Mouse (Mus musculus) liver, postnatal 0 days (tissue): ENCODE measurements around the gene Naa15. TPM values are rescaled to one million over a fixed set of nuclear protein-coding genes. Genes with fewer than 3 reads are reported as not detected.

ENCODE experiments used
- ATAC-seq: fragments of 200-750 bp; cut with Nextera tagmentation; 2 replicates; pipeline ENCODE4 v1.8.0; 2017; ENCODE audit warnings: mild to moderate bottlenecking, moderate library complexity
- DNase-seq: peaks from one replicate; pipeline ENCODE4 v3.0.0-alpha.2; 2016
- H3K27ac ChIP-seq: fragments of 300-500 bp; sonication (generic); 2 replicates; pipeline ENCODE4 v1.5.1; 2014; ENCODE audit warnings: antibody characterized with exemption, moderate library complexity, mild to moderate bottlenecking, low read depth
- H3K27me3 ChIP-seq: fragments of 300-500 bp; sonication (generic); 2 replicates; pipeline ENCODE4 v1.6.1; 2014; ENCODE audit warnings: low read length, control low read depth, mixed read lengths; ENCODE audit not compliant: insufficient read depth
- H3K36me3 ChIP-seq: fragments of 300-500 bp; sonication (generic); replicated peaks from 2 replicates; pipeline ENCODE4 v1.6.1; 2014; ENCODE audit warnings: mild to moderate bottlenecking, control low read depth, low read length, moderate library complexity, mixed read lengths; ENCODE audit not compliant: insufficient read depth
- H3K4me1 ChIP-seq: fragments of 300-500 bp; sonication (generic); 2 replicates; pipeline ENCODE4 v1.6.1; 2014; ENCODE audit warnings: antibody characterized with exemption, mild to moderate bottlenecking, control low read depth; ENCODE audit not compliant: insufficient read depth
- H3K4me2 ChIP-seq: fragments of 300-500 bp; sonication (generic); 2 replicates; pipeline ENCODE4 v1.6.1; 2014; ENCODE audit warnings: low read depth, mild to moderate bottlenecking, low read length, moderate library complexity, mixed read lengths
- H3K4me3 ChIP-seq: fragments of 300-500 bp; sonication (generic); 2 replicates; pipeline ENCODE4 v1.5.1; 2014; ENCODE audit warnings: low read depth, low read length
- H3K9ac ChIP-seq: fragments of 300-500 bp; sonication (generic); replicated peaks from 2 replicates; pipeline ENCODE4 v1.6.1; 2014; ENCODE audit warnings: mild to moderate bottlenecking, moderate library complexity
- H3K9me3 ChIP-seq: fragments of 300-500 bp; sonication (generic); 2 replicates; pipeline ENCODE4 v1.6.1; 2016; ENCODE audit warnings: mild to moderate bottlenecking, control low read depth, low read length, mixed read lengths
- CTCF ChIP-seq: sonication (generic); IDR thresholded peaks from 2 replicates; pipeline ENCODE4 v1.5.1; 2016; ENCODE audit warnings: antibody characterized with exemption, low read depth
- EP300 ChIP-seq: IDR thresholded peaks from 2 replicates; pipeline ENCODE4 v1.6.1; 2016; ENCODE audit warnings: antibody characterized with exemption, low read depth, mild to moderate bottlenecking
- WGBS: fragments of 180-500 bp; shearing (Covaris S2); extraction: QIAGEN DNeasy Blood & Tissue Kit; methylation state at CpG from one replicate; pipeline ENCODE4 v1.1.7; 2014; ENCODE audit not compliant: insufficient replicate concordance; 5-methylcytosine and 5-hydroxymethylcytosine counted together
- polyA plus RNA-seq: library from polyadenylated mRNA; unstranded; fragments of >200 nt; fragmentation: Nextera tagmentation; extraction: Ambion mirVana; gene quantifications from 2 replicates; pipeline ENCODE4 v1.2.1, GENCODE M21; 2015

Gene Naa15
- polyA plus RNA-seq, 1 experiment from 2014 or later: 11.9 TPM

- no peak for DNase-seq
- peak overlapping the region; percentile 80 for H3K4me2 ChIP-seq
- TF ChIP-seq EP300 (no peak), CTCF (no peak)
Measured at GRCm38 (mm10) chr3:51407870-51408560, 6.9 kb upstream of the Naa15 start.

GRCm38 (mm10) chr3:51408561-51409183, 6.3 kb upstream of the Naa15 start, which contains the start of gene Ndufc1:
Gene Ndufc1, minus strand, starts transcription at chr3:51408988.
- peak within 1 kb of the TSS; percentile 88 for H3K9ac ChIP-seq
- no peaks in the 10 kb centered on the region for H3K9me3 ChIP-seq
- no peaks in the 10 kb centered on the region for H3K27me3 ChIP-seq
- H3K4me2 ChIP-seq: peak within 1 kb of the TSS; percentile 80
- TF ChIP-seq CTCF: peak; percentile 100
- peak; percentile 21; the same call in 1 of the 2 replicates for TF ChIP-seq EP300
- under 1% methylated on average over 40 of the region's 40 CpGs for WGBS
- H3K27ac ChIP-seq: peak within 1 kb of the TSS; percentile 92
- peak within 1 kb of the TSS; percentile 90 for H3K4me3 ChIP-seq
- ATAC-seq: peak; percentile 94
- DNase-seq: peak; percentile 99
- H3K36me3 ChIP-seq: peaks cover 12% of the 10 kb centered on the region
- peaks cover 15% of the 10 kb centered on the region for H3K4me1 ChIP-seq

More at GRCm38 (mm10) chr3:51407870-51408560, 6.9 kb upstream of the Naa15 start:
- peak overlapping the region; percentile 92 for H3K27ac ChIP-seq
- WGBS: 21% methylated on average over 20 of the region's 20 CpGs
- peaks cover 12% of the 10 kb centered on the region for H3K4me1 ChIP-seq
- H3K36me3 ChIP-seq: peaks cover 16% of the 10 kb centered on the region
- H3K27me3 ChIP-seq: no peaks in the 10 kb centered on the region
- H3K9ac ChIP-seq: peak overlapping the region; percentile 88
- H3K9me3 ChIP-seq: no peaks in the 10 kb centered on the region
- peak overlapping the region; percentile 90 for H3K4me3 ChIP-seq
- ATAC-seq: no peak; the same call in 1 of the 2 replicates

- Histone ChIP-seq H3K27me3 (no peaks in the 10 kb centered on the region), H3K9me3 (no peaks in the 10 kb centered on the region), H3K4me1 (peaks cover 27% of the 10 kb centered on the region), H3K36me3 (no peaks in the 10 kb centered on the region), H3K9ac (no peak overlapping the region), H3K27ac (no peak overlapping the region), H3K4me3 (no peak overlapping the region), H3K4me2 (no peak overlapping the region)
- ATAC-seq (no peak), DNase-seq (no peak)
- 89% methylated on average over 7 of the region's 7 CpGs for WGBS
- TF ChIP-seq CTCF (no peak), EP300 (no peak)
Measured at GRCm38 (mm10) chr3:51412457-51412856, 2.5 kb upstream of the Naa15 start.

- DNase-seq: no peak
Measured at GRCm38 (mm10) chr3:51413276-51413675, 1.7 kb upstream of the Naa15 start.

GRCm38 (mm10) chr3:51416073-51416363, 1.1 kb downstream of the Naa15 start:
- H3K4me2 ChIP-seq: peak overlapping the region; percentile 80
- H3K27ac ChIP-seq: peak overlapping the region; percentile 96
- no peaks in the 10 kb centered on the region for H3K27me3 ChIP-seq
- peak overlapping the region; percentile 91 for H3K4me3 ChIP-seq
- no peaks in the 10 kb centered on the region for H3K9me3 ChIP-seq
- peaks cover 26% of the 10 kb centered on the region for H3K4me1 ChIP-seq
- ATAC-seq (peak; percentile 60), DNase-seq (no peak)
- whole genome bisulfite sequencing: 0% methylated on average over 14 of the region's 30 CpGs
- no peaks in the 10 kb centered on the region for H3K36me3 ChIP-seq
- TF ChIP-seq CTCF (0 out of 2 replicates have a peak, but pooled peaks have one; percentile 8), EP300 (no peak)
- H3K9ac ChIP-seq: peak overlapping the region; percentile 94

More at GRCm38 (mm10) chr3:51413276-51413675, 1.7 kb upstream of the Naa15 start:
- Histone ChIP-seq H3K4me2 (no peak overlapping the region), H3K9me3 (no peaks in the 10 kb centered on the region), H3K27me3 (no peaks in the 10 kb centered on the region), H3K4me3 (no peak overlapping the region), H3K27ac (no peak overlapping the region), H3K36me3 (no peaks in the 10 kb centered on the region), H3K9ac (no peak overlapping the region), H3K4me1 (peaks cover 25% of the 10 kb centered on the region)
- no peak for ATAC-seq
- TF ChIP-seq EP300 (no peak), CTCF (no peak)
- WGBS: 76% methylated on average over 1 of the region's 1 CpGs

- DNase-seq (peak; percentile 69), ATAC-seq (peak; percentile 63)
- H3K4me1 ChIP-seq: peaks cover 29% of the 10 kb centered on the region
- no peaks in the 10 kb centered on the region for H3K36me3 ChIP-seq
- peak overlapping the region; percentile 91 for H3K4me3 ChIP-seq
- no peak for TF ChIP-seq CTCF
- TF ChIP-seq EP300: no peak
- H3K4me2 ChIP-seq: peak overlapping the region; percentile 80
- H3K9me3 ChIP-seq: no peaks in the 10 kb centered on the region
- H3K9ac ChIP-seq: peak overlapping the region; percentile 94
- 1% methylated on average over 56 of the region's 68 CpGs for WGBS
- H3K27me3 ChIP-seq: no peaks in the 10 kb centered on the region
- H3K27ac ChIP-seq: peak overlapping the region; percentile 96
Measured at GRCm38 (mm10) chr3:51416364-51417134, 1.6 kb downstream of the Naa15 start.
